Mouse (Mus musculus) spleen, adult 2 months (tissue): ENCODE results near the gene 1110008P14Rik. TPM values are rescaled to one million over a fixed set of nuclear protein-coding genes. Genes with fewer than 3 reads are reported as not detected.

Experiments
- DNase-seq, 2 experiments: peaks; one replicate each; pipeline versions ENCODE4 v3.0.0 to v3.0.0-alpha.2; 2012 to 2021; ENCODE audit warnings: low spot score in 2 of 2, low read depth in 1 of 2
- H3K27ac ChIP-seq: fragments of 200-500 bp; 2 replicates; pipeline ENCODE4 v1.5.1; 2012; ENCODE audit warnings: low read length, inconsistent platforms; ENCODE audit not compliant: insufficient read depth
- H3K27me3 ChIP-seq: fragments of 200-500 bp; 2 replicates; pipeline ENCODE4 v1.6.1; 2012; ENCODE audit warnings: mild to moderate bottlenecking, moderate library complexity, low read length, inconsistent platforms; ENCODE audit not compliant: control insufficient read depth, insufficient read depth
- H3K36me3 ChIP-seq: fragments of 200-500 bp; 2 replicates; pipeline ENCODE4 v1.6.1; 2012; ENCODE audit warnings: mild to moderate bottlenecking, low read length, inconsistent platforms; ENCODE audit not compliant: control insufficient read depth, insufficient read depth
- H3K4me1 ChIP-seq: fragments of 200-500 bp; 2 replicates; pipeline ENCODE4 v1.6.1; 2011; ENCODE audit warnings: inconsistent platforms; ENCODE audit not compliant: control insufficient read depth, insufficient read depth, insufficient read length
- H3K4me3 ChIP-seq: fragments of 200-500 bp; 2 replicates; pipeline ENCODE4 v1.5.1; 2011; ENCODE audit warnings: mild to moderate bottlenecking, inconsistent platforms; ENCODE audit not compliant: insufficient read depth, insufficient read length; ENCODE audit errors: extremely low read depth
- CTCF ChIP-seq: fragments of 200-500 bp; IDR thresholded peaks from 2 replicates; pipeline ENCODE4 v1.5.1; 2011; ENCODE audit warnings: mild to moderate bottlenecking, inconsistent platforms; ENCODE audit not compliant: insufficient read depth, insufficient read length, insufficient replicate concordance; ENCODE audit errors: extremely low read depth
- POLR2A ChIP-seq: fragments of 200-500 bp; IDR thresholded peaks from 2 replicates; pipeline ENCODE4 v1.6.1; 2011; ENCODE audit warnings: low read depth, low read length, inconsistent platforms
- WGBS: fragments of 180-500 bp; shearing (Covaris S2); methylation state at CpG from one replicate; pipeline ENCODE4 v1.1.7; 2018; 5-methylcytosine and 5-hydroxymethylcytosine counted together
- polyA plus RNA-seq: library from polyadenylated mRNA; depleted of rRNA; stranded (reverse); fragments of >200 nt; gene quantifications from 2 replicates; pipeline ENCODE4 v1.2.3, GENCODE M21; 2012

1110008P14Rik gene
- polyA plus RNA-seq, 1 experiment, result 86.8 TPM

DNA sequence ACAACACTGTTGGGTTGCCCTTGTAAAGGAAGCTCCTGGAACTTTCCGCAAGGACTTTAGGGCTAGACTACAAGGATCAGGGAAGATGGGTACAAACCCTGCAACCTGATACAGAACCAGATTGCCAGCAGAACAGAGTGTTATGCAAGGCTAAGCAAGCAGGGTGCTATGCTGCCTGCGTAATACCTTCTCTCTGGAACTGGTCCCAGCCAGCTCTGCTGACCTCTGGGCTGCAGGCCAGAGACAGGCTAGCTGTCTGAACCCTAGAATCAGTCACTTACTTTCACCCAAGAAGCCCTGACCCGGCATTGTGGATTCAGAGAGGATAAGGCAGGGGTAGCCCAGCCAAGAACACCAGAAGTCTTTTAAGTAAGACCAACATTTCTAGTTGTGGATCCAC, 37.6 kb upstream of the 1110008P14Rik start:
- H3K4me1 ChIP-seq, result no peaks in the 10 kb centered on the region; the same call in 1 of the 2 replicates
- DNase-seq, result no peak
- 91% methylated on average over 3 of the region's 3 CpGs for WGBS
- no peak overlapping the region for H3K27ac ChIP-seq
- no peaks in the 10 kb centered on the region for H3K27me3 ChIP-seq
- no peak overlapping the region for H3K4me3 ChIP-seq
- no peak for TF ChIP-seq POLR2A
- no peak for TF ChIP-seq CTCF
- H3K36me3 ChIP-seq, result peaks cover 54% of the 10 kb centered on the region

DNA sequence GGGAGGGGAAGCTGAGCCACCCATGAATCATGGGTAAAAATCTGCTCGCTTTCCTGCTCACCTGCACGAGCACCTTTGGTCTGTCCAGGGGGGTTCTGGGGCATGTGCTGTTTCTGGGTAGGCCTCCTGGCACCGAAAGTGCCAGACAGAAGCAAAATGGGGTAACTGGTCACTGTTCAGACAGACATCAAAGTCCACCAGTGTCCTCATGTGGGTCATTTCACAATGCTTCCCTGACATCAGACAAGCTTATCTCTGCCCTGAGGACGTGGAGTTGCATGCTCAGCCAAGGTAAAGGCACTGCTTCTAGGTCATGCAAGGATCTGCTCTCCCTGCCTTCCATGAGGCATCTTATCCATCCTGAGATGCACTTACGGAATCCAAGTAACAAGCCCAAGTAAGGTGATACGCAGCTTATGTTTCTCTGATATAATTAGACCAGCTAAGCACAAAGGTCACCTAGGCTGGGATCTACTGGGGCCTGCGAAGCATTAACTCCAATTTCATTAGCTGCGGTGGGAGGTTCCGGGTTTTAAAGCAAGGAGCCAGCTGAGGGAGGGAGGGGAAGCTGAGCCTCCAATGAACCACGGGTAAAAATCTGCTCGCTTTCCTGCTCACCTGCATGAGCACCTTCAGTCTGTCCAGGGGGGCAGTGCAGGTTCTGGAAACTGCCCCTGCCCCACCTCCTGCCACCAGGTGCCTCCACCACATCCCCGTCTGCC, 36.9 kb upstream of the 1110008P14Rik start:
- Histone ChIP-seq H3K4me1 (no peaks in the 10 kb centered on the region; the same call in 1 of the 2 replicates), H3K36me3 (peaks cover 54% of the 10 kb centered on the region), H3K4me3 (no peak overlapping the region), H3K27ac (no peak overlapping the region), H3K27me3 (no peaks in the 10 kb centered on the region)
- DNase-seq, result no peak
- no peak for TF ChIP-seq CTCF
- no peak for TF ChIP-seq POLR2A
- WGBS, result 95% methylated on average over 12 of the region's 12 CpGs

DNA sequence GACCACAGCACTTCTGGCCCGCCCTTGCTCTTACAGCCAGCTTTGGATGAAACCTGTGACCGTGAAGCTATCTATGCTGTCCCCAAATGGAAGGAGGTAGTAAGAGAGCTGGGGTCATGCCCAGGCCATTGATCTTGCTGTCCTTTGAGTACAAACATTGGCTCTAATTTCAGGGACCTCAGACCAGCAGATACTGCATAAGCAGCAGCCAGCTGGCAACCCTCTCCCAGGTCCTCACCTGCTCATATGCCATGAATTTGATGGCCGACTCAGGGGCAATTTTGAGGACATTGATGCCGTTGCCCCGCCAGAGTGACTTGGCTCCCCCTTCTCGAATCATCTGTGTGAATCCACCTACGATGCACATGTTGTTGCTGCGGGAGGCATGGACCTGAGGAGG, 35.7 kb upstream of the 1110008P14Rik start:
- no peak overlapping the region for H3K4me3 ChIP-seq
- no peak for TF ChIP-seq POLR2A
- no peak for TF ChIP-seq CTCF
- DNase-seq, result no peak
- no peak overlapping the region for H3K27ac ChIP-seq
- peaks cover 54% of the 10 kb centered on the region for H3K36me3 ChIP-seq
- H3K4me1 ChIP-seq, result no peaks in the 10 kb centered on the region
- 92% methylated on average over 8 of the region's 8 CpGs for WGBS
- H3K27me3 ChIP-seq, result no peaks in the 10 kb centered on the region

DNA sequence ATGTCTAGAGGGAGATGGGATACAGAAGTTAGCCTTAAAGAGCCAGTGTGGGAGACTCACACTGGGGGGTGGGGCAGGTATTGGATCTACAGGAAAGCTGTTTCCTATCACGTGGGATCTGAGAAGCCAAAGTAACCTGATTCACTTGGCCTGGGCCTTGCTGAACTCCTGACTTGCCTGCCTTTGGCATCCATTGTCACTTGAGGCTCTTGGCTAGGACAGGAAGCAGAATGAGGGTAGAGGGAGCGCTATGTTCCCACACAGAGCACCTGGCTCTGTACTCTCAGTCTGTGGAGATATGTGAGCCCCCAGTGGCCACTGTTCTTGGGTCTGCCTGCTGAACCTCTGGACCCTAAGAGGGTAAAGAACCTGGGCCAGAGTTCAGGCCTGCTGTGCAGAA, 34.8 kb upstream of the 1110008P14Rik start:
- peaks cover 54% of the 10 kb centered on the region for H3K36me3 ChIP-seq
- TF ChIP-seq CTCF (no peak), POLR2A (no peak)
- no peak for DNase-seq
- 91% methylated on average over 2 of the region's 2 CpGs for WGBS
- no peaks in the 10 kb centered on the region for H3K27me3 ChIP-seq
- H3K27ac ChIP-seq, result no peak overlapping the region
- H3K4me1 ChIP-seq, result no peaks in the 10 kb centered on the region
- no peak overlapping the region for H3K4me3 ChIP-seq

DNA sequence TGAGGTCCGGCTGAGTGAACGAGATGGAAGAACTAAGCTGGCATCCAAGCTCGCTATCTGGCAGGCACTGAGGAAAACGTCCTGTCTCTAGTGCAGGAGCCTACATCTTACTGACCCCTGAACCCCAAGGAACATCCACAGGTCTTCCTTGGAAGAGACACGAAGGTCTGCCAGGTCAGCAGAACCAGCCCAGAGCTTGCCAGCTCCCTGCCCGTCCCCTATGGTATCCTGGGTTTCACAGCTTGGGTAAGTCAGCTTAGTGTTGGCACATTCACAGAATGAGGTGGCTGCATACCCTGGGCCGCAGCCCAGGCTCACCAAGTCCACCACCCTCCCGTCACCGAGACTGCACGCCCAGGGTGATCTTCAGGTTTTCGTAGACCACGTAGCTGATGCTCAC, 34.1 kb upstream of the 1110008P14Rik start:
- Histone ChIP-seq H3K27ac (no peak overlapping the region), H3K4me3 (no peak overlapping the region), H3K27me3 (no peaks in the 10 kb centered on the region), H3K4me1 (no peaks in the 10 kb centered on the region), H3K36me3 (peaks cover 54% of the 10 kb centered on the region)
- DNase-seq, result no peak
- TF ChIP-seq POLR2A, result no peak
- no peak for TF ChIP-seq CTCF
- WGBS, result 95% methylated on average over 12 of the region's 12 CpGs

DNA sequence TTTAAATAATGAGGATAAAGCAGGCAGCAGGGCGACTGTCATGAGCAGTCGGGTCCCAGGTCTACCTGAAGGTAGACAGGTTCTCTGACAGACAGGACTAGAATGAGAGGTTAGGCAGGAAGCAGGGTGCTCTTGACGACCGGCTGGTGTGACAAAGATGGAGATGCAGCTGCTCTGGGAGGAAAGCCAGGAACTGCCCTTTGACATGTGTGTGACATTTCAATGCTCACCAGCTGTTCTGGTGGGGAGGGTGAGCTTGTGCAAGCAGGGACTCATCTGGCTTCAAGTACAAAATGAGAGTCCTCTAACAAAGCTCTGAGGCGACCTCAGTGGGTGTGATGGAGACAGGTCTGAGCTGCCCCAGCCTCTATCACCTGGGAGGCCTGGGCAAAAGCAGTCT, 32.2 kb upstream of the 1110008P14Rik start:
- TF ChIP-seq POLR2A (no peak), CTCF (no peak)
- no peak for DNase-seq
- Histone ChIP-seq H3K36me3 (peaks cover 40% of the 10 kb centered on the region), H3K4me3 (no peak overlapping the region), H3K4me1 (no peaks in the 10 kb centered on the region), H3K27me3 (no peaks in the 10 kb centered on the region), H3K27ac (no peak overlapping the region)
- WGBS, result 74% methylated on average over 5 of the region's 5 CpGs
